Mouse (Mus musculus): ENCODE measurements around the gene Agl. TPM values are rescaled to one million over a fixed set of nuclear protein-coding genes. Genes with fewer than 3 reads are reported as not detected.

The Agl gene
- total RNA-seq (2021), result 10 to 100 TPM; 26.2 to 29.3 TPM

- peak; percentile 75 to 77 for DNase-seq (ENCODE audit: extremely low spot score in 1 of 2, low spot score in 1 of 2)
Observed at GRCm38 (mm10) chr3:116807811-116808506, at the start of gene Agl. Gene Agl, minus strand, starts transcription at chr3:116808166.

DNA sequence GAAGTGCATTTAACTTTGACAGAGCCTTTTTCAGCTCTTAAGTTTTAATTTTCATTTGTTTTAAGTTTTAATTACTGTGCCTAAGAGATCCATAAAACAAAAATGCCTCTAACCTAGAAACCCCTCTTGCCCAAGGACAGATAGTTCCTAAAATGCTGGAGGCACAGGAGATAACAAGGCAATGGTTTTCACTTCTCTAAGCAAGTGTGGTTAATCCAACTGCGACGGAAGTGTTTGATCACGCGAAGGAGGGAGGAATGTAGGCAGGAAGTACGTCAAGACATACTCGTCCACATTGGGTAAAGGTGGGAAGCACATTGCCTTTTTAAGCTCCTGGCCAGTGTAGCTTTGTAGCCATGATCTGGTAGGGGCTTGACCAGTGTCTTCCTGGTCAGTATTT is 49.6 kb upstream of the Agl start:
- DNase-seq (ENCODE audit: extremely low spot score in 1 of 2, low spot score in 1 of 2), result no peak

DNA sequence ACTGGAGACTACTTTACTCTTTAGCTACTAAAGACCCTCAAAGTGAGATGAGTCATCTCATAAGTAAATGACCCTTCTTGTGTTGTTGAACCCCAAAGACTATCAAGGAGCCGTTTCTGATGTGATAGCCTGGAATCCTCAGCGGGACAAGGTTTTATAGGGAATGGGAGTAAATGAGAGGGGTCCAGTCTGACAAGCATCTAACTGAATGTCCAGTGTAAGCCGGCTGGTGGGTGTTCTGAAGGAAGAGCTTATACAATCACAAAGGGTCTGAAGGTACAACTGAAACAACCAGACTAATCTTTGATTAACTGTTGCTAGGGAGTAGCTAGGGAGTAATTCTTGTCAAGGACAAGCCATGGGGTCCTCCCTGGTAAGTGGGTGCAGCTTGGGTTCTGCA is 44.5 kb upstream of the Agl start:
- DNase-seq (ENCODE audit: extremely low spot score in 1 of 2, low spot score in 1 of 2), result no peak

DNA sequence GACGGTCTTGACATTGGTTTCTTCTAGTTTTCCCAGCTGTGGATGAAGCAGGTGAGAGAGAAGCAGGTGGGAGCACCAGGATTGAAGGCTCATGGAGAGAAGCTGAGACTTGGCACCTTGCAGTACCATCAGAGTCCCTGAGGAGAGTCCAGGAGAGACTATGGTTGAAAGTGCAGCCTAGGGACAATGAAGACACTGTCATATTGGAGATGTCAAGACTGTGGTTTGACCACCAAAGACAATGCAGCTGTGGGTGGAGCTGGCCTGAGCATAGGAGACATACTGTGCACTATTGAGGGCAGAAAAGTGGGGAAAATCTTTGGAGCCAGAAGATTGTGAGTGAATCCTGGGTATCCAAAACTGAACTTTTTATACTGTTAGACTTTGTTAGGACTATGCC is 42.4 kb upstream of the Agl start:
- no peak for DNase-seq (ENCODE audit: extremely low spot score in 1 of 2, low spot score in 1 of 2)

DNA sequence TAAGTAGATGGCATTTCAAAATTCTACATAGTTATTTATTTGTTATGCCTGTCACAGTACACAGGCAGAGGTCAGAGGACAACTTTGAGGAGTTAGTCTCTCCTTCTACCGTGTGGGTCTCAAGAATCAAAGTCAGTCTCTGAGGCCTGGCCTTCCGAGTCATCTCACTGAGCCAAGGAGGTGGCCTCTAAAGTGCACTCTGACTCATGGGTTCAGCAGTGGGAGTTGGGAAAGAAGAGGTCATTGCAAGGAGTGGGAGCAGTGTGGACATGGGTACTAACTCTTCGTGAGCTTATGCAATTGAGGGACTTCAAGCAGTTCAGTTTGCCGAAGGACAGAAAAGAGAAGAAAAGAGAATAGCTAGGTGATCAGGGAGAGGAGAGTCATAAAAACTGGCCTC is 41.0 kb upstream of the Agl start:
- DNase-seq (ENCODE audit: extremely low spot score in 1 of 2, low spot score in 1 of 2), result no peak

DNA sequence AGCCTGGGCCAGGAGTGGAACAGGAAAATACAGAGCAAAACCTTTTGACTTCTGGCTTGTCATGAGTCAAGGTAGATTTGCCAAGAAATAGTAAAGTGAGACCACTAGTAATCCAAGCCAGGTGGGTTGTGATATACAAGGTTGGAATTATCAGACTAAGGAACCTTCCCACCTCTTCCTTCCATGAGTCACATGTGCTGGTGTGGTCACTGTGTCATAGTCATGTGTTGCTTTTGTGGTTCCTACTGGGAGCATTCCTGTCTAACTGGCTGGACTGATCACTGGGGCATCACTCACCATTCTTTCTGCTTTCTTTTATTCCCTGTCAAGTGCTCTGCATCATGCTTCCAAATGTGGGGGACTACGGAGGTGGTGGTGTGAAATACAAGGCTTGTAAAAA is 40.1 kb upstream of the Agl start:
- no peak for DNase-seq (ENCODE audit: extremely low spot score in 1 of 2, low spot score in 1 of 2)

DNA sequence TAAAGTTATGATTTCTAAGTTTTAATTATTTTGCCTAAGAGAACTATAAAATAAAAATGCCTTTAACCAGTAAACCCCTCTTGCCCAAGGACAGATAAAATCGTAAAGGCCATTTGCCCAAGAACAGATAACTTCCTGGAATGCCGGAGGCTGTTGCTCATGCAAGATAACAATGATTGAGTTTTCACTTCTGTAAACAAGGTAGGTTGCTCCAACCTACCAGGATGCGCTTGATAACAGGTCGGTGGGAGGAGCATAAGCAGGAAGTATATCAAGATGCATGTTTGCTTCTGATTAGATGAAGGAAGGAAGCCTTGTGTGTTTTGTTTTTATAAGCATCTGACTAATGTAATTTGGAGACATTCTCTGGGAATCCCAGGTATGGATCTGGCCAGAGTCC is 38.1 kb upstream of the Agl start:
- no peak for DNase-seq (ENCODE audit: extremely low spot score in 1 of 2, low spot score in 1 of 2)

DNA sequence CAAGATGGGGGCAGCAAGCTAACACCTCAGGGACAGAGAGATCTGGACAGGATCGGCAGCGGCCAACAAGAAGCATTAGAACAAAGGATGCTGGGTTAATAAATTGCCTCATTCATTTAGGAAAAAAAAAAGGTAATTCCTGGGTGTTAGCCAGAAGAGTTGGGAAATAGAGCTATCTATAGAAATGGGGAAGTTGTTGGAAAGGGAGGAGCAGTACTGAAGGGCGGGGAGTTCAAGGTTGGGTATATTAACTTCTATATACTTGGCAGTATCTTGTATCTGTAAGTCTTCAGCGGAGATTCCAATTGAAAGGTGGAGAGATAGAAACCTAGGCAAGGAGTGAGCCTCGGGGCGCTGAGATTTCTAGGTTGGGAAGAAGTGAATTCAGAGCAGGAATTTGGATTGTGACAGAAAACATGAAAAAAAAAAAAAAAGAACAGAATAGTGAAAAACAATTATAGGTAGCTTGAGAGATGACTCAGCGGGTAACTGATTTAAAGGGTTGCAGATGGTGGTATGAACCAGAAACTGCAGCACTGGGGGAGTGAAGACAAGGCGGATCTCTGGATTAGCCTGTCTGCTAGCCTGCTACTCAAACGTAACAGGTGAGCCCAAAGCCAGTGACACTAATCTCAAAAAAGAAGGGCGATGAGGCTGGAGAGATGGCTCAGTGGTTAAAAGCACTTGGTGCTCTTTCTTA is 37.1 kb upstream of the Agl start:
- DNase-seq (ENCODE audit: extremely low spot score in 1 of 2, low spot score in 1 of 2), result no peak

DNA sequence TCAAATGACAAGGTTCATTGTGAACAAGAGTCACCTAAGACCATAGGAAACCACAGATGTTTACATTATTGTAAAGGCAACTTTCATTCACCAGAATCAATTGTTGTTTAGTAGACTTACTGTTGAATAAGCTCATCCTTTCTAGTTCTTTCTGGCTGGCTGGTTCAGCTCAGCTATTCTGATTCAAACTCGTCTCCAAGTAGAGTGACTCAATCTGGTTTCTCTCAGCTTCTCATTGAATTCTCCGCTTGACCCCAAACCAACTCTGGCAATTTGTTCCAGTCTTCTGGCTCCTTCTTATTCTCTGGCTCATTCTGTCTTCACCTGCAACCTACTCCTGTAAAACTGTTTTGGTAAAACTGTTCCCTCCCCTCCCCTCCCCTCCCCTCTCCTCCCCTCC is 33.3 kb upstream of the Agl start:
- no peak for DNase-seq (ENCODE audit: extremely low spot score in 1 of 2, low spot score in 1 of 2)

GRCm38 (mm10) chr3:116836681-116837475 is 28.9 kb upstream of the Agl start:
- no peak for DNase-seq (ENCODE audit: extremely low spot score in 1 of 2, low spot score in 1 of 2)

GRCm38 (mm10) chr3:116835770-116836680 is 28.1 kb upstream of the Agl start:
- peak; percentile 68 to 93 for DNase-seq (ENCODE audit: extremely low spot score in 1 of 2, low spot score in 1 of 2)

GRCm38 (mm10) chr3:116835350-116835749 is 27.4 kb upstream of the Agl start:
- DNase-seq (ENCODE audit: extremely low spot score in 1 of 2, low spot score in 1 of 2), result no peak

DNA sequence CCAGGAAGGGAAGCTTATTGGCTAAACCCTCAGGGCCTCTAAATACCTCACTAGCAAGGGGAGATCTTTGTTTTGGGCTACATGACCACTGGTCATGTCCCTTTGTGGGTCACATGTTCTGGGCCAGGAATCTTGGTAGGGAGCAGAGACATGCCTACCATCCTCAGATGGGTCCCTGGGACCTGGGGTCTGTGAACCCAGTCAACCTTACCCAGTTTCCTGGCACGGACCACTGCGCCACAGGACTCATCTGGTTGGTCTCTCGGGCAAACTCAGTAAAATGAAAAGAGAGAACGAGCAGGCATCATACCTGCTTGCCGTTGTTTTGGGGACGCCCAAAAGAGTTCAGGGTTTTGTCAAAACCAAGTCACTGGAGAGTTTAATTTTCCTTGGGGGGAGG is 26.3 kb upstream of the Agl start:
- DNase-seq (ENCODE audit: extremely low spot score in 1 of 2, low spot score in 1 of 2), result no peak

GRCm38 (mm10) chr3:116833491-116833890 is 25.5 kb upstream of the Agl start:
- DNase-seq (ENCODE audit: extremely low spot score in 1 of 2, low spot score in 1 of 2), result no peak

GRCm38 (mm10) chr3:116832526-116833310 is 24.8 kb upstream of the Agl start:
- DNase-seq (ENCODE audit: extremely low spot score in 1 of 2, low spot score in 1 of 2), result no peak

DNA sequence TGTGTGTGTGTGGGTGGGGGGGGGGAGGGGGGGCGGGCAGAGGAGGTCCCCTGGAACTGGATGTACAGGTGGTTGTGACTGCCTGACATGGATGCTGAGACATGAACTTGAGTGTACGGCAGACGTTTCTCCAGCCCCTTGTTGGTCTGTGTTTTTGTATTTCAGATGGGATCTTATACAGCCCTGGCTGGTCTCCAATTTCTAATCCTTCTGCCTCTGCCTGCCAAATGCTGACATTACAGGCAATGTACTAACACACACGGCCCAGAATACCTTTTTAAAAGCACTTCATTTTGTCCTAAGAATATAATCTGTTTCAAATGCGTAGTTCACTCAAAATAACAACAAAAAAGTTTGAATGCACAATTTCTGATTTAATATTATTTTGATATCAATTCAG is 23.4 kb upstream of the Agl start:
- no peak for DNase-seq (ENCODE audit: extremely low spot score in 1 of 2, low spot score in 1 of 2)

DNA sequence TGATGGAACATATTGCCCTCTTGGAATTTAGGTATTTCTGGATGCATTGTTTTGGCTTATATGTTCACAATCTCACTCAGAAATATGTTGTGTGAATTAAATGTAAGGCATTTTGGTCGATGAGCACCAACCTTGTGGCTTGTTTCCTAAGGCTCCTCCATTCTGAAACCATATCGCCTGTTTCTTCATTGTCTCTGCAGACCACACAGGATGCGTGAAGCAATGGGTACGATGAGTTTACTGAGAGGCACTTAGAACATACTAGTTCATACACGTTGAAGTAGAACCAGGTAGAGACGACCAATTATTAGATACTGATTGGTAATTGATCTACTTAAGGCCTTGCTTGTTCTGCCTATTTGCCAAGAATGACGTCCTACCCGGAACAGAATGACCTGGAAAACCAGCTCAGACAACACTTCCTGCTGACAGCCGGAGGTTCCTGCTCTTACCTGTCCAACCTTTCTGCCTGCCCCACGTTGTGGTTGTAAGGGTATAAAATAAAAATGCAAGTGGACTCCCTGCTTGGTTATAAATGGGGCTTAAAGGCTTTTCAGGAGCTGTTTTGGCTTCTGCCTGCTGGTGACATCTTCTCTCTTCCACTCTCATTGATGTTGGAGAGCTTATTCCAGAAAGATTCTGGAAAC is 21.4 kb upstream of the Agl start:
- DNase-seq (ENCODE audit: extremely low spot score in 1 of 2, low spot score in 1 of 2), result no peak

DNA sequence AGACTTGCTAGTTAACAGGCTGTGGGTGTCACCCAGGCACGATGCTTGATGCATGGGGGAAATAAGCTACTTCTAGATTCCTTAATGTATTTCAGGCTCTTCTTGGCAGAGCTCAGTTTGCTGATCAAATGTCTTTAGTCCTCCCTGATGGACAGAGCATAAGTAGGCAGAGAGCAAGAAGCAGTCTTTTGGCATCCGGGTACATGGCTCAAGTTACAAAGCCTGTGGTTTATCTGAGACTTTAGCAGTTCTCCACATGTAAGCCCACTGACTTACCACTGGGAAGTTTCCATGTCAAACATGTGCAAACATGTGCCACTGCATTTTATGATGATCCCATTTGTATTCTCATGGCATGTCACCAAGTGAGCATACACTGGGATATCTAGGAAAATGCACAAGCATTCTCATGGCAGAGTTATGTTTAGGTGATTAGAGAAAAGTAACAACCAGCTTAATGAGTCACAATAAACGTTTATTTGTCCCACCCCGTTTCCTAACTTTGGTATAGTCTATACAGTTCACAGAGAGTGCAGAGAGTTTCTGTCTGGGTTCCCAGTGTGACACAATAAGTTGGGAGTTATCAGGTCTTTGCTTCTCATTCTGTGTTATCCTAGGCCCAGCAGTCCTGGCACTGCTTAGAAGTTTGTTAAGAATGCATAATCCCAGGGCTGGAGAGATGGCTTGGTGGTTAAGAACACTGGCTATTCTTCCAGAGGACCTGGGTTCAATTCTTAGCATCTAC is 18.7 kb upstream of the Agl start:
- DNase-seq (ENCODE audit: extremely low spot score in 1 of 2, low spot score in 1 of 2), result no peak

Data from layer of hippocampus, postnatal 25 days (tissue).